Mouse (Mus musculus) liver, embryonic 11.5 days (tissue): ENCODE results near the gene Cadm1. TPM values are rescaled to one million over a fixed set of nuclear protein-coding genes. Genes with fewer than 3 reads are reported as not detected.

Experiments used
- ATAC-seq: fragments of 200-750 bp; cut with Nextera tagmentation; replicated peaks from 2 replicates; pipeline ENCODE4 v1.8.0; 2017; ENCODE audit warnings: moderate number of reproducible peaks, mild to moderate bottlenecking, moderate TSS enrichment, moderate library complexity; ENCODE audit not compliant: low FRiP score
- DNase-seq: peaks from one replicate; pipeline ENCODE4 v3.0.0-alpha.2; 2017; ENCODE audit warnings: low spot score
- H3K27ac ChIP-seq: fragments of 300-500 bp; sonication (generic); 2 replicates; pipeline ENCODE4 v1.5.1; 2014; ENCODE audit warnings: mild to moderate bottlenecking, low read depth, low read length, control low read depth
- H3K27me3 ChIP-seq: fragments of 300-500 bp; sonication (generic); replicated peaks from 2 replicates; pipeline ENCODE4 v1.6.1; 2014; ENCODE audit warnings: low read length, mixed read lengths; ENCODE audit not compliant: control insufficient read depth, insufficient read depth
- H3K36me3 ChIP-seq: fragments of 300-500 bp; sonication (generic); 2 replicates; pipeline ENCODE4 v1.6.1; 2014; ENCODE audit warnings: mild to moderate bottlenecking, low read length, moderate library complexity, mixed read lengths; ENCODE audit not compliant: control insufficient read depth, insufficient read depth
- H3K4me1 ChIP-seq: fragments of 300-500 bp; sonication (generic); replicated peaks from 2 replicates; pipeline ENCODE4 v1.6.1; 2014; ENCODE audit warnings: low read length, mixed read lengths; ENCODE audit not compliant: control insufficient read depth, insufficient read depth
- H3K4me2 ChIP-seq: fragments of 300-500 bp; sonication (generic); 2 replicates; pipeline ENCODE4 v1.6.1; 2014; ENCODE audit warnings: mild to moderate bottlenecking, control low read depth, moderate library complexity
- H3K4me3 ChIP-seq: fragments of 300-500 bp; sonication (generic); 2 replicates; pipeline ENCODE4 v1.5.1; 2014; ENCODE audit warnings: low read depth, low read length, control low read depth
- H3K9ac ChIP-seq: fragments of 300-500 bp; sonication (generic); 2 replicates; pipeline ENCODE4 v1.6.1; 2014; ENCODE audit warnings: low read depth, low read length, control low read depth
- H3K9me3 ChIP-seq: fragments of 300-500 bp; sonication (generic); 2 replicates; pipeline ENCODE4 v1.6.1; 2016; ENCODE audit warnings: low read length, inconsistent platforms, mixed read lengths; ENCODE audit not compliant: control insufficient read depth
- WGBS: fragments of 180-500 bp; shearing (Covaris S2); extraction: QIAGEN DNeasy Blood & Tissue Kit; methylation state at CpG from one replicate; pipeline ENCODE4 v1.1.7; 2014; 5-methylcytosine and 5-hydroxymethylcytosine counted together
- polyA plus RNA-seq: library from polyadenylated mRNA; unstranded; fragments of >200 nt; fragmentation: Nextera tagmentation; extraction: Ambion mirVana; gene quantifications from 2 replicates; pipeline ENCODE4 v1.2.1, GENCODE M21; 2014

Gene Cadm1
- polyA plus RNA-seq, 1 experiment from 2014 or later, result 27.6 TPM

DNA sequence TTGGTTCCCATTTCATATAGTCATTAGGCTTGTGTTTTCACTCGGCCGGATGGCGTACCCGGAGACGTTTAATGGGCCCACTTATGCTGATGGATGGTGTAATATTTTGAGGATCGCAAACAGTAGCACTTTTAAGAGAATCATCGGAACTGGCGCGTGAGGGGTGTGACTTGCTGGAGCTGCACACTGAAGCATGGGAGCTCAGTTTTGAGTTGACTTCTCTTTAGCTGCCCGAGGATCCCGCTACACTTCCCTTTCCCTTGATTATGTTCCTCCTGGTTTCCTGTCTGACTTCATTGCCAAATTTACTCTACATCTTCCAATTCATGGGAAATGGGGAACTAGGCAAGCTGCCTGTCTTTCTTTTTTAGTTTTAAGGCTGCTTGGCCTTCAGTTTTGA, 121.5 kb downstream of the Cadm1 start:
- Histone ChIP-seq H3K9me3 (no peaks in the 10 kb centered on the region), H3K4me2 (no peak overlapping the region), H3K36me3 (no peaks in the 10 kb centered on the region), H3K4me1 (no peaks in the 10 kb centered on the region), H3K27ac (no peak overlapping the region), H3K9ac (no peak overlapping the region), H3K27me3 (no peaks in the 10 kb centered on the region), H3K4me3 (no peak overlapping the region)
- DNase-seq (peak; percentile 29), ATAC-seq (no peak)
- WGBS, result 82% methylated on average over 11 of the region's 11 CpGs

DNA sequence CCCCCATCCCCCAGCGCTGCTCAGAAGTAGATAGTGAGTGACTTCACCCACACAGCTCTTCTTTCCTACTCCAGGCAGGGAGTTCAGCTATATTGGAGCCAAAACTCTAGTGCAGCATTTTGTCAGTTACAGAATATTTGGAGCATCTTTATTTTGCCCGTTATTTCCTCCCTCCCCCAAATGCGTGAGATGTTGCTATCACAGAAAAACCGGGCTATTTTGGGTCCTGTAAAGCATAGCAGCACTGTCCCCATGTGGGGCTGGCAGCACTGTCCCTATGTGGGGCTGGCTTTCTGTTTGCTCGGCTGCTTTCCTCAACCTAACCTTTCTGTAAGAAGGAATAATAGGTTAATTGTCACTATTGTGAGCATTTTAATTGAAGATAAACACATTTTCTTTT, 122.2 kb downstream of the Cadm1 start:
- Histone ChIP-seq H3K9ac (no peak overlapping the region), H3K27me3 (no peaks in the 10 kb centered on the region), H3K36me3 (no peaks in the 10 kb centered on the region), H3K4me3 (no peak overlapping the region), H3K4me1 (no peaks in the 10 kb centered on the region), H3K27ac (no peak overlapping the region), H3K9me3 (no peaks in the 10 kb centered on the region), H3K4me2 (no peak overlapping the region)
- 67% methylated on average over 5 of the region's 5 CpGs for WGBS
- ATAC-seq (no peak), DNase-seq (peak; percentile 14)

DNA sequence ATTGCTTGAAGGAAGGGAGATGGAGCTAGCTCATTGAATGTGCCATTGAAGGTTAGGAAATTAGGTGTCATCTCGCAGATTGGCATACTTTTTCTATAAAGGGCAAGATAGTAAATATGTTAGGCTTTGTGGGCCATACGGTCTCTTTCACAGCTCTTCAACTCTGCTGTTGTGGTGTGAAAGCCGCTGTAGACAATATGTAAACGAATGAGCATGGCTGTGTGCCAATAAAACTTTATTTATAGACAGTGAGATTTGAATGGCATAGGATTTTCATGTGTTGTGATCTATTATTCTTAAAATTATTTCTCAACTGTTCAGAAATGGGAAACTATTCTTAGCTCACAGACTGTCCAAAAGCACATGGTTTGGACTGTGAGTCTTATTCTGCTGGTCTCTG, 123.0 kb downstream of the Cadm1 start:
- WGBS, result 89% methylated on average over 4 of the region's 4 CpGs
- ATAC-seq, result no peak

DNA sequence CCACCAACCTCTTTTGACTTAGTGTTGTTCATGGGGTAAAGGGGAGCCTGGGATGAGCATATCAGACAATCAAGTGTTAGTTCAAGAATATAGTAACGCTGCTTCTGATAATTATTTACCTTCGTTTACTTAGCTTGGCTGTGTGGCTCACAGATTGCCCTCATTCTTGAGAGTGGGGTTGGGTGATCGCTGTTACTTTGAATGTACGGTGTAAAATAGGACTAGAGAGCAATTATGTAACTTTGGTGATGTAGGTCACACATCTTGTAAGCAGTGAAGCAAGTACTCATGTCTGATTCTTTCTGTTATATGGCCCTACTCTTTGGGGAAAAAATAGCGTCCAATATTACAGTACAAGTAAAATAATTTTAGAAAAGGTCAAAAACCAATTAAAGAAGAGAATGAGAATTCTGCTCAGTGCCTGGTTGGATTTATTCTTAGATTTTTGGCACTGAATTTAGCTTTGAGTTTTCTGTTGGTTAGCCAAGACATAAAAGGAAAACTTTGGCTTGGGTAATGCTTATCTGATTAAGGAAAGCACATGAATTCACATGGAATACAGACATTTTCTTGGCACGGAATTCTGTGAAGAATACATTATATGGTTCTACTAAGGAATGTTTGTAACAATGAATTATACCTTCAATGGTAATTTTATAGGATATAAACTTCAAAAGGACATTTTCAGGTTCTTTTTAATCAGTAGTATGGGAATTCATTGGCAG, 129.6 kb downstream of the Cadm1 start:
- H3K4me1 ChIP-seq, result no peaks in the 10 kb centered on the region
- H3K36me3 ChIP-seq, result no peaks in the 10 kb centered on the region
- no peak overlapping the region for H3K4me3 ChIP-seq
- H3K27ac ChIP-seq, result no peak overlapping the region
- H3K27me3 ChIP-seq, result no peaks in the 10 kb centered on the region
- DNase-seq, result no peak
- WGBS, result 83% methylated on average over 6 of the region's 6 CpGs
- ATAC-seq, result no peak
- H3K4me2 ChIP-seq, result no peak overlapping the region
- H3K9me3 ChIP-seq, result no peaks in the 10 kb centered on the region
- H3K9ac ChIP-seq, result no peak overlapping the region

More for the DNA sequence above, 123.0 kb downstream of the Cadm1 start:
- H3K27ac ChIP-seq, result no peak overlapping the region
- no peaks in the 10 kb centered on the region for H3K4me1 ChIP-seq
- H3K36me3 ChIP-seq, result no peaks in the 10 kb centered on the region
- no peak for DNase-seq
- no peak overlapping the region for H3K9ac ChIP-seq
- no peak overlapping the region for H3K4me2 ChIP-seq
- no peaks in the 10 kb centered on the region for H3K9me3 ChIP-seq
- no peak overlapping the region for H3K4me3 ChIP-seq
- no peaks in the 10 kb centered on the region for H3K27me3 ChIP-seq

DNA sequence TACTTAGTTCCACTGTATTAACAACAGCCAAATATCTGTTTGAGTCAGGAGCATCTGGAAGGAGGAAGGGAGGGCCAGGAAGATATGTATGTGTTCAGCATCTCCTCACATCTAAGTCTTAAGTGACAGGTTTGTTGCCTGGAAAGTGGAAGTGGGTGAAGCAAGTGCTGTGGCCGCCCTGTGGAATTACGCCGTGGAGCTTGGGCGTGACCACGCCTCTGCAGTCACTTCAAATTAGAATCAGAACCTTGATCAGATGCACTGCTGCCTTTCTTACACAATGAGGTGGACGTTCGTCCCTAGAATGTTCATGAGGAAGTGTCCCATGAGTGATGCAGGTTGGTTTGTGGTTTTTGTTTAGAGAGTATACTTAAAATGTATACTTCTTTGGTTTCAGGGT, 131.6 kb downstream of the Cadm1 start:
- Histone ChIP-seq H3K9me3 (no peaks in the 10 kb centered on the region), H3K4me2 (no peak overlapping the region), H3K9ac (no peak overlapping the region), H3K4me1 (no peaks in the 10 kb centered on the region), H3K36me3 (no peaks in the 10 kb centered on the region), H3K27me3 (no peaks in the 10 kb centered on the region), H3K27ac (no peak overlapping the region), H3K4me3 (no peak overlapping the region)
- WGBS, result 76% methylated on average over 7 of the region's 7 CpGs
- no peak for ATAC-seq
- DNase-seq, result no peak

DNA sequence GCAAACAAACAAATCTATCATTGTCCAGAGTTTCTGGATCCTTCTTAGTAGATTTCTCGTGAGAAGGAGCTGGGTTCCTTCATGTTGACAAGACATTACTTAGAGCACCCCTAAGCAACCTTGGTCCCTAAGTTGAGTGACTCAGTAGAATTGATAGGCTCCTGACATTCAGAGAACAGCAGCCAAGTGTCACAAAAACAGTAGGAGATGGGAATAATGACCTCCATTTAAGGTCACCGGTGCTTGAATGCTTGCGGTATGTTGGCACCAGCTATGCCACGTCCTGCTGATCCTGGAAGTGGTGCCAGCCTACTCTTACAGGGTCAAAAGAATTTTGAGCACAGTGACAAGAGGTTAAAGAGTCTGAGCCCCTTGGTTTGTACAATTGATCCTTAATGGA, 139.2 kb downstream of the Cadm1 start:
- Histone ChIP-seq H3K9ac (no peak overlapping the region), H3K36me3 (no peaks in the 10 kb centered on the region), H3K4me1 (no peaks in the 10 kb centered on the region), H3K4me2 (no peak overlapping the region), H3K27me3 (no peaks in the 10 kb centered on the region), H3K27ac (no peak overlapping the region), H3K4me3 (no peak overlapping the region), H3K9me3 (no peaks in the 10 kb centered on the region)
- DNase-seq, result no peak
- ATAC-seq, result no peak
- whole genome bisulfite sequencing, result 88% methylated on average over 4 of the region's 4 CpGs

DNA sequence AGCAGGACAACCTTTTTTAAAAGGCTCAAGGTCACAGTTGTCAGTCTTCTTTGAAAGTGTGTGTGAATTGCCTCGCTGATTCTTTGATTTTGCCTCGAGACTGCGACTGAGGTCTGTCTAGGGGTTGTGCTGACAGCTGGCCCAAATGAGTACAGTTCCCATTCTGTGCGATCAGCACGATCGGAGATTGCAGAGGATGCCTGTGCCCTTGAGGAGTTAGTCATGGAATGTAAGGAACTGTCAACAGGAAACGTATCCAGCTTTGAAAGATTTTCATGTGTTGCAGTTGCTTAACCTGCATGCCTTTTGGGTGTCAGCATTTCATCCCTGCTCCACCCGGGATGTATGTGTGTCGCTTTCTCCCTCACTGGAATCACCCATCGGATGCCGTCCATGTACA, 141.6 kb downstream of the Cadm1 start:
- no peak for DNase-seq
- Histone ChIP-seq H3K9me3 (no peaks in the 10 kb centered on the region), H3K27ac (no peak overlapping the region), H3K4me3 (no peak overlapping the region), H3K36me3 (no peaks in the 10 kb centered on the region), H3K27me3 (no peaks in the 10 kb centered on the region), H3K9ac (no peak overlapping the region), H3K4me1 (no peaks in the 10 kb centered on the region), H3K4me2 (no peak overlapping the region)
- ATAC-seq, result no peak
- 77% methylated on average over 11 of the region's 11 CpGs for WGBS

DNA sequence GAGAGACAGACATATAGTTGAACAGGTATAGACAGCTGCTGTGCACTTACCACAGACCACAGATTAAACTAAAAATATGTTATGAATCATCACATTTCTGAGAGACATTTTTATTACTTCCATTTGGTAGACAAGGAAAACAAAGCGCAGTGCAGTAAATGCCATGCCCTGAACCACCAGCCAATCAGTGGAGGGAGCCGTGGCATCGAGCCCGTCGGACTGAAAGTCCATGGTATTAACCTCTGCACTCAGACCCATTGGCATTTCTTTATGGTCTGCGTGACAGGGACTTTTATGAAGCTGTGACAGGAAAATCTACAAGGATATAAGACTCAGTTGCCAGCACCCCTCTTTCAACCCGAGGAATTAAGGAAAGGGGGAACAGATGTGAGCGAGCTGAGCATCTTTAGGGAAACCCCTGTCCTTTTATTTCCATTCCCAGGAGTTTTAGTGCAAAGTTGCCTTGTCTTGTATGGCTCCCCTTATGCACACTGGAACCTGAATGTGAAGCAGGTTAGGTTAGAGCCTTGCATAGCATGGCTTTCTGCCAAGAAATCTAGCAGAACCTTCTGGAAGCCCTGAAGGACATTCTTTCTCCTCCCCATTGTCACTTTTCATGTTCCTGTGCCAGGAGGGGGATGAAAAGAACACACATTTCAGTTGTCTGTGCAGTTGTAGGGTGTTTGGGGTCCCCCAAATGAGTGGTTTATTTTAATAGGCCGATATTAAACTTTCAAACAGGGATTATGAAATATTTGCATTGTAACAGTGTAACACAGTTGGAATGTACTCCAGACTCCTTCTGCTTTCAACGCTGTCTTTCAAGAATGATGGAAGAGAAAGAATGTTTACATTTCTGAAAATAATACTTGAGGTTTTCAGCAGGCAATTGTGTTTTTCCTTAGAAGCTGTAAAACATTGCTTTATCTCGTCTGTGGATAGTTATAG, 145.1 kb downstream of the Cadm1 start:
- no peak for DNase-seq
- Histone ChIP-seq H3K4me3 (no peak overlapping the region), H3K4me1 (no peaks in the 10 kb centered on the region), H3K9me3 (no peaks in the 10 kb centered on the region), H3K4me2 (no peak overlapping the region), H3K36me3 (no peaks in the 10 kb centered on the region), H3K27ac (no peak overlapping the region), H3K9ac (no peak overlapping the region), H3K27me3 (no peaks in the 10 kb centered on the region)
- ATAC-seq, result no peak
- 82% methylated on average over 11 of the region's 11 CpGs for WGBS
